Mouse (Mus musculus) thymus, postnatal 0 days (tissue): ENCODE results near the gene Crygb. TPM values are rescaled to one million over a fixed set of nuclear protein-coding genes. Genes with fewer than 3 reads are reported as not detected.
"Not testable (repeated sequence)": the region's sequence is repeated elsewhere in the genome, so short reads cannot be mapped to it uniquely, and the experiment has no call there.

Experiments used
- DNase-seq: peaks from one replicate; pipeline ENCODE4 v3.0.0-alpha.2; 2015; ENCODE audit warnings: low spot score
- polyA plus RNA-seq: library from polyadenylated mRNA; unstranded; fragments of >200 nt; fragmentation: Nextera tagmentation; extraction: Ambion mirVana; gene quantifications from 2 replicates; pipeline ENCODE4 v1.2.1, GENCODE M21; 2015

Crygb gene
- polyA plus RNA-seq, 1 experiment from 2014 or later = not detected

DNA sequence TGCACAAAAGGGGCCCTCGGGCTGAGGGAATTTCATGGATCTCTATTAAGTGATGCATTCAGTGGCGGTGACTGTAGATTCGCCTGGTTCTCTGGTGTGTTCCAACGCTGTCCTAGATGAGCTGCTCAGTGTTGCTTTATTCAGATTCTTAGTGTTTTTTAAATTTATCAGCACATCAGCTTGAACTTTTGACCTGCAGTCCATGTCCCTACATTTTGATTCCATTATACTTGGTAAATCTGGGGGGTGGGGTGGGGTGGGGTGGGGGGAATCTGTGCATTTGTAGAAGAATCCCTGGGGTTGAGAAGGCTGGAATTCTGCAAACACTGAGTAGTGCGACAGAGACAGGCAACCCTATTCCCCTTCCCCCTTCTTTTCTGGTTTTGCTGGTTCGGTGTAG is 8.5 kb downstream of the Crygb start, which contains the start of gene Crygc:
Gene Crygc (minus strand): TSS at position 101 of the 400 bp plus-strand sequence.
- no peak for DNase-seq

- DNase-seq = no peak
Measured at GRCm38 (mm10) chr1:65067842-65068241, 14.2 kb downstream of the Crygb start.

DNA sequence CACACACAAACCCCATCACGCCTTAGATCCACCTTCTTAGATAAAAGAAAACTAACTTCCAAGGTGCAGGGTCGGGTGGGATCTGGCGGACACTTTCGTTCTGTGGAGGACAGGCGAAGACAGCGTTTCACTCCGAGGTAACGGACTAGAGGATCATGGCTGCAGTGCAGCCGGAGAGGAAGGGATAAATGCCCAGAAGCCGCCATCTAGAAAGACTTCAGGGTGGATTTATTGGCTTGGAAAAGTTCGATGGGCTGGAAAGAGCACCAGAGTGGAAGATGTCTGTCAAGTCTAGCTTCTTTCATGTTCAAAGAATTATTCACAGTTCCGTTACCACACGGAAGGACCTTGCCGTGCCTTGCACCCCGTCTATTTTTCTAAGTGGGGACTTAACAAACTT is 17.9 kb downstream of the Crygb start:
- DNase-seq = no peak

DNA sequence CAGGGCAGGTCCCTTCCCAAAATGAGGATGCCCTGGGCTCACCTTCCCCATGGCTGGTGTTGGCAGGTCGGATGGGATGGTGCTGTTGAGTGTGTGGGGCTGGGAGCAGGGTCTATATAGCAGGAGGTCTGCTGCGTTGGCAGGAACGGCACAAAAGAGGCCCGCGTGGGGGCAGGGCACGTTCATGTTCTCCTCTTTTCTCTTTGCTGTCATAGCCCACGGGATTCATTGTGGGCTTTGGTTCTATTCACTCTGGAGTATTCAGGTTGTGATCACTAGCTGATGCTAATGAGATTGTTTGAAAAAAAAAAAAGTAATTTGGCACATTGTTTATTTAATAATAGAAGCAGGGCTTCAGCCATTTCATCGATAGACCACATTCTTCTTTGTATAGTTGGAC is 18.7 kb downstream of the Crygb start, which contains the start of gene Crygd:
Gene Crygd (minus strand): TSS at position 101 of the 400 bp plus-strand sequence.
- no peak for DNase-seq

DNA sequence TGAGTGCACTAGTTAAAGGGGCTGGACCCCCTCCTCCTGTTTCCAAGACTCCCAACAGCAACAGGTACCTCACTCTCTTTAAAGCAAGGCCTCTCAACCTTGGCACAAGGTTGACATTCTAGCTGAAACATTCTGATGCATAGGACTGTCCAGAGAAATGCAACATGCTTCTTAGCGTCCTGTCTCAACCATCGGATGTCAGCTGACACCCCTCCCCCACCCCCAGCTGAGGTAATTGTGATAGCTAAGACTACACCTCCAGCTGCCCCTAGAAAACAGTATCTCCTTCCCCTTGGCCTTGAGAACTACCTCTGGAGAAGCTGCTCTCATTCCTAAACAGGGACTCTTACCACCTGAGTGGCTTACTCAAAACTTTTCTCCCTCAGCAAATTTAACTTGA is 29.9 kb downstream of the Crygb start:
- no peak for DNase-seq

GRCm38 (mm10) chr1:65051696-65052095 is 30.4 kb downstream of the Crygb start:
- DNase-seq = no peak

DNA sequence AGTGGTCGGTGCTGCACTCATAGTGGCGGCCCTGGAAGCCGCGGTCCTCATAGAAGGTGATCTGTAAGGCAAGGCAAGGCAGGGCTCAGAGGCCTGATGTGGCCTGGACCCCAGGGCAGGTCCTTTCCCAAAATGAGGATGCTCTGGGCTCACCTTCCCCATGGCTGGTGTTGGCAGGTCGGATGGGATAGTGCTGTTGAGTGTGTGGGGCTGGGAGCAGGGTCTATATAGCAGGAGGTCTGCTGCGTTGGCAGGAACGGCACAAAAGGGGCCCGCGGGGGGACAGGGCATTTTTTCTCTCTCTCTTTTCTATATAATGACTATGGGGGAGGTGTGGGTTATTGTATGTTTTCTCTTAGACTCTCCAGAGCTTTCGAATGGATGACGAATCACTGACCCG is 31.1 kb downstream of the Crygb start, which contains the start of gene Cryge:
Gene Cryge (minus strand): TSS at position 198 of the 400 bp plus-strand sequence.
- DNase-seq = not testable (repeated sequence)

DNA sequence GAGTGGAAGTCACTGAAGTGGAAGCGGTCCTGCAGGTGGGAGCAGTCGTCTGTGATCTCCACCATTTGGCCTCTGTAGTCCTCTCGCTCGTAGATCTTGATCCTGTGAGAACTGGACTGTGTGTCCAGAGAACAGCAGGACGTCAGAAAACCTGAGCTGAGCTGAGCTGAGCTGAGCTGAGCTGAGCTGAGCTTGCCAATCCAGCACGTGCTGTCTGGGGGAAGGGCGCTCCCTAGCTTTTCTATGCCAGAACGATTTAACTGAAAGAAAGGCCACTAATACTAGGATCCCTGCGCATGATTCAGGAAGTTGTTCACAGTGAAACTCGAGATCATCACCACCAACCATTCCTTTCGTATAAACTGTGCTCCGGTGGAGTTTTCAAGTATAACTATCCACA is 33.3 kb downstream of the Crygb start:
- no peak for DNase-seq

DNA sequence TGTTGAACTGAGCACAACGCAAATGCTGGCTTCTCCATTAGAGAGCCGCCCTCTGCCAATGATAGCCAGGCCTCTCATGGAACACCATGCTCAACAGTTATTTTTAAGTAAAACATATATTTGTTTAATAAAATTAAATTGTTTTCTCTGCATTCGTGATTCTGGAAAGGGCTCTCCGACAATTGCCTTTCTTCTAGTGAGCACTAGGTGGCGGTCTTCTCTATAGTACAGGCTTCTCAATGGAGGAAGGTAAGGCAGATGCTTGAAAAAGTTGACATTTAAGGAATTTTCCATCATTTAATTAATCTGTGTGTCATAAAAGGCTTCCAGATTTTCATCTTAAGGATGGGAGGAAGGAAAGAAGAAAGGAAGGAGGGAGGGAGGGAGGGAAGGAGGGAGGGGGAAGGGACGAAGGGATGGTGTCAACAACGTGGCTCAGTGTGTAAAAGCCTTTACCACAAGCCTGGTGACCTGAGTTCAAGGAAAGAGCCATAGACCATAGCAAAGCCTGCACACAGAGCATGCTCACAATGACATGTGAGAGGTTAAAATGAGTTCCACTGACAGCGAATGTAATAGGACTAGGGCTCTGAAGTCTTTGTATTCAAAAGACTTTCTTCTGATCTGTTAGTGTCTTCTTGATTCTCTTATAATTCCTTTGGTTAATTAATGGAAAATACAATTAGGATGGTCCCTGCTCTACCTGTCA is 35.5 kb downstream of the Crygb start:
- DNase-seq = peak; percentile 7

- no peak for DNase-seq
Measured at GRCm38 (mm10) chr1:65043433-65043832, 38.7 kb downstream of the Crygb start.

GRCm38 (mm10) chr1:65041837-65042236 is 40.3 kb downstream of the Crygb start:
- no peak for DNase-seq

- DNase-seq = no peak
Measured at GRCm38 (mm10) chr1:65040806-65041205, 41.3 kb downstream of the Crygb start.

DNA sequence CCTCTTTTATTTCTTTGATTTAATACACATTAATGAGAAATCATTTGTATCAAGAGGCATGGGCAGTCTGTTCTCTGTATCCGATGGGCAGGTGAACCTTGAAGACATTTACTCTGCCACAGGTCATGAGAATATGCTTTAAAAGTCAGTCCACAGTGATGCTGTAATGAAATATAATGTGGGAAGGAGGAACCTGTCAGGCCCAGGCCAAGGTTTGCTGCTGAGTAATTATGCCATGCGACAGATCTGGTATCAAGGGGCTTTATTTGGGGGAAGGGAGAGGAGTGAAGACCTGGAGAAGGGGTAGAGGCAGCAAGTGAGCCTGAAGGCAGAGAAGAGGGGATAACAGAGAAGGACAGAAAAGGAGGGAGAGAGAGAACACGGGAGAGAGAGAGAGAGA is 42.4 kb downstream of the Crygb start:
- DNase-seq = no peak

GRCm38 (mm10) chr1:65037542-65037941 is 44.5 kb downstream of the Crygb start:
- DNase-seq = no peak

DNA sequence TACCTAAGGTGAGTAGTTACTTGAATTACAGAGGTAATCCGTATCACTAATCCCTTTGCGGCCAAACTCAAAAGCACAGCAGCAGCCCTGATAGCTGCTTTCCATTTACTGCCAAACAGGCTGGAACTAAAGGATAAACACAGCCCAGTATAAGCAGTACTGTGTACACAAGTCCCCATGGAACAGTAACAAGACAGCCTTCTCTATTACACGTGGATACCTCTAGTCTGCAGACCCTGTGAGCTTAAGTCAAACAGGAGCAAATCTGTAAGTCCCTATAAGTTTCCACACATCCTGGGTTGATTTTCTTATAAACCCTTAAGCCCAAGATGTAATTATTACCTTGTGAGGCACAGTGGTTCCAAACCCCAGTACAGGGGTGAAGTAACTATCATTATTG is 46.6 kb downstream of the Crygb start:
- no peak for DNase-seq

GRCm38 (mm10) chr1:65032641-65033040 is 49.4 kb downstream of the Crygb start, which contains the start of gene Akr1cl:
Akr1cl (minus strand) TSS chr1:65032759.
- DNase-seq = no peak

Other genes with a start within 250 kb of the Crygb start
- 2.9 and 5.2 TPM in 2 replicates for gene Plekhm3, start 125.5 kb downstream of the Crygb start, polyA plus RNA-seq
- 0.39 and 0.72 TPM in 2 replicates for gene Akr1cl, start 49.5 kb downstream of the Crygb start, polyA plus RNA-seq
- not detected in 2 replicates for gene Cryge, start 31.1 kb downstream of the Crygb start, polyA plus RNA-seq
- not detected in 2 replicates for gene Crygd, start 18.8 kb downstream of the Crygb start, polyA plus RNA-seq
- 0.36 and 0.37 TPM in 2 replicates for gene Crygc, start 8.6 kb downstream of the Crygb start, polyA plus RNA-seq
- gene Cryga, start 21.1 kb upstream of the Crygb start, polyA plus RNA-seq = not detected in 2 replicates
- gene Gm28845, start 37.3 kb upstream of the Crygb start, polyA plus RNA-seq = not detected in 2 replicates
- 2.3 TPM in 2 replicates for gene D630023F18Rik, start 40.9 kb upstream of the Crygb start, polyA plus RNA-seq
- gene Idh1, start 104.2 kb upstream of the Crygb start, polyA plus RNA-seq = 55.7 and 57.0 TPM in 2 replicates
- gene Pikfyve, start 104.4 kb upstream of the Crygb start, polyA plus RNA-seq = 9.1 and 12.9 TPM in 2 replicates
- gene Pth2r, start 199.8 kb upstream of the Crygb start, polyA plus RNA-seq = 0.05 TPM in 1 of 2 replicates, not detected in the other